Mouse (Mus musculus) ES-E14 (cell line): ENCODE data around the gene Ucma.

Experiments
- CHD2 ChIP-seq: IDR thresholded peaks from 2 replicates; pipeline ENCODE4 v1.6.1; 2014; ENCODE audit warnings: mild to moderate bottlenecking, low read depth, low read length, inconsistent platforms
- HCFC1 ChIP-seq: IDR thresholded peaks from 2 replicates; pipeline ENCODE4 v1.6.1; 2012; ENCODE audit warnings: low read length, inconsistent platforms, borderline replicate concordance; ENCODE audit not compliant: insufficient read depth

GRCm38 (mm10) chr2:4958039-4958438 lies 17.9 kb upstream of the Ucma start:
- TF ChIP-seq HCFC1 (no peak), CHD2 (no peak)
